Mouse (Mus musculus): ENCODE data around the gene Sirt7.

GRCm38 (mm10) chr11:120657301-120657700 lies 32.3 kb upstream of the Sirt7 start:
- TF ChIP-seq POLR2AphosphoS2 (IDR thresholded peaks at IDR 0.05; ENCODE audit: low read length), result no peak
- TF ChIP-seq JUND (IDR thresholded peaks at IDR 0.05; ENCODE audit: low read depth, low read length), result no peak
- no peak for TF ChIP-seq CTCF (IDR thresholded peaks at IDR 0.05 in 2 of 3, conservative IDR thresholded peaks at IDR 0.05 in 1 of 3; ENCODE audit: control insufficient read depth in 1 of 3, insufficient read depth in 1 of 3, low read depth in 2 of 3, low read length in 3 of 3, poor library complexity in 1 of 3, severe bottlenecking in 1 of 3)
- no peak for TF ChIP-seq MAFK (IDR thresholded peaks at IDR 0.05; ENCODE audit: borderline replicate concordance, low read depth, low read length)

All from MEL (cell line).